Mouse (Mus musculus) cerebellum, postnatal 10 days (tissue): ENCODE measurements at regions not wholly inside any gene's neighbourhood (a gene's known extent, or its start where the extent isn't known, plus 50 kb on each side); places are given as distances from the start of the nearest gene placed in this dataset.

Source experiments
- DNase-seq, 2 experiments: peaks; one replicate each; pipeline ENCODE4 v3.0.0; 2021; ENCODE audit warnings: mixed read lengths in 2 of 2

- DNase-seq = no peak
Measured at GRCm38 (mm10) chr3:42593792-42594433, 851.5 kb downstream of the D3Ertd751e start.

DNA sequence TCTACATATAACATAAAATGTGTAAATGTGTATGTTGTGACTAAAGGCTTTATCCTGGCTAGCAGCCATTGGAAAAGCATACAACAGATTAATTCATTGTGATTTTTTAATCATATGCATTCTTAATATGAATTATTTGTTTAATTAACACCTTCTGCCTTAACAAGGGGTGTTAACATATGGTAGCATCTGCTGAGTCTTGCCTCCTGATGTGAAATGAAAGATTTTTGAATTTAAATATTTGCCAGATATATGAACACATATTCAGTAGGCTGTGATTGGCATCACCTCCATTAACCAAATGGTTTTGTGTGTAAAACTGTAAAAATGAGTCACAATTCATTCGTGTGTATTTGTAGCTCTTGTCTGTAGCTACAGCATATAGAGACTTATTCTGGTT lies 854.3 kb downstream of the D3Ertd751e start:
- no peak for DNase-seq
